Mouse (Mus musculus) small intestine, adult 2 months (tissue): ENCODE measurements around the gene Tmem175. TPM values are rescaled to one million over a fixed set of nuclear protein-coding genes. Genes with fewer than 3 reads are reported as not detected.

ENCODE experiments used
- H3K27ac ChIP-seq: fragments of 200-500 bp; 2 replicates; pipeline ENCODE4 v1.5.1; 2012; ENCODE audit warnings: low read depth, low read length, control low read depth, inconsistent platforms; ENCODE audit not compliant: insufficient read depth
- H3K27me3 ChIP-seq: fragments of 200-500 bp; 2 replicates; pipeline ENCODE4 v1.6.1; 2012; ENCODE audit warnings: mild to moderate bottlenecking, moderate library complexity, low read length, inconsistent platforms; ENCODE audit not compliant: control insufficient read depth, insufficient read depth
- H3K36me3 ChIP-seq: fragments of 200-500 bp; 2 replicates; pipeline ENCODE4 v1.6.1; 2012; ENCODE audit warnings: mild to moderate bottlenecking, low read length, control low read depth, inconsistent platforms; ENCODE audit not compliant: control insufficient read depth, insufficient read depth
- H3K4me1 ChIP-seq: fragments of 200-500 bp; 2 replicates; pipeline ENCODE4 v1.6.1; 2012; ENCODE audit warnings: low read length, inconsistent platforms, mixed read lengths; ENCODE audit not compliant: control insufficient read depth, insufficient read depth, insufficient read length
- H3K4me3 ChIP-seq: fragments of 200-500 bp; 2 replicates; pipeline ENCODE4 v1.5.1; 2012; ENCODE audit warnings: low read depth, mild to moderate bottlenecking, control low read depth, inconsistent platforms, low read length, moderate library complexity
- CTCF ChIP-seq: fragments of 200-500 bp; IDR thresholded peaks from 2 replicates; pipeline ENCODE4 v1.5.1; 2012; ENCODE audit warnings: low read depth, mild to moderate bottlenecking, control low read depth, inconsistent platforms, low read length, moderate library complexity, mixed read lengths; ENCODE audit not compliant: insufficient replicate concordance, insufficient read length; ENCODE audit errors: extremely low read depth
- POLR2A ChIP-seq: fragments of 200-500 bp; IDR thresholded peaks from 2 replicates; pipeline ENCODE4 v1.6.1; 2012; ENCODE audit warnings: low read depth, mild to moderate bottlenecking, control low read depth, inconsistent platforms, low read length, moderate library complexity
- WGBS: fragments of 180-500 bp; shearing (Covaris S2); methylation state at CpG from one replicate; pipeline ENCODE4 v1.1.7; 2018; 5-methylcytosine and 5-hydroxymethylcytosine counted together
- polyA plus RNA-seq: library from polyadenylated mRNA; depleted of rRNA; stranded (reverse); fragments of >200 nt; gene quantifications from 2 replicates; pipeline ENCODE4 v1.2.3, GENCODE M21; 2012

The Tmem175 gene
- polyA plus RNA-seq, 1 experiment, result 31.1 TPM

DNA sequence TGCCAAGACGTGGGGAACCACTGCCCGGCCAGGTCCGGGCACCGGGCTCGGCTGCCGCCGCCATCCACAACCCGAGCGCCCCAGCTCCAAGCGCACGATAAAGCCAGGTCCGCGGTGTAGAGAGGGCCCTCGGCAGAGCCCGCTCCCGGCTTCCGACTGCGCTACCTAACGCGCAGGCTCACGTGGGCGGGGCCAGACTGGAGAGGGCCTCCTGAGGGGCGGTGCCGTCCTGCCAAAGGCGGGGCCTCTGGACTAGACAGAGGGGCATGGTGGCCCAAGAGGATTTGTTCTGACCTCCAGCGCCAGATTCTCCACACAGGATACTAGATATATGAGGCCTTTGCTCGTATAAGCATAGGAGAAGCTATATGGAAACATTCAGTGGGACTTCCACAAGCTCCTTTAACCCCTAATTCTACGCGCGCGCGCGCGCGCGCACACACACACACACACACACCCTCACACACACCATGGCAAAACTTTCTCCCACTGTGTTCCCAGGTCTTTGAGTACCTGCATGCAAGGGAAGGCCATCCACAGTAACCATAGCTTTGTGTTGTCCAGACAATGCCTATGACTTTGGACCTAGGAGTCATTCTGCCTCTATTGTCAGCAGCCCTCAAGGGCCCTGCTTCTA is 31.2 kb downstream of the Tmem175 start:
- Histone ChIP-seq H3K36me3 (peaks cover 23% of the 10 kb centered on the region), H3K4me3 (peak overlapping the region; percentile 70), H3K27ac (peak overlapping the region; percentile 87), H3K27me3 (no peaks in the 10 kb centered on the region; the same call in 1 of the 2 replicates), H3K4me1 (peaks cover 11% of the 10 kb centered on the region)
- 15% methylated on average over 36 of the region's 36 CpGs for WGBS
- TF ChIP-seq CTCF (no peak), POLR2A (peak; percentile 87)

- H3K4me3 ChIP-seq, result no peak overlapping the region
- no peak for TF ChIP-seq POLR2A
- no peak for TF ChIP-seq CTCF
- WGBS, result 82% methylated on average over 4 of the region's 4 CpGs
- H3K27me3 ChIP-seq, result no peaks in the 10 kb centered on the region; the same call in 1 of the 2 replicates
- H3K36me3 ChIP-seq, result 0 out of 2 replicates have a peak, but pooled peaks cover 5% of the 10 kb centered on the region
- peaks cover 9% of the 10 kb centered on the region for H3K4me1 ChIP-seq
- H3K27ac ChIP-seq, result no peak overlapping the region
Observed at GRCm38 (mm10) chr5:108662772-108663171, 33.2 kb downstream of the Tmem175 start.

DNA sequence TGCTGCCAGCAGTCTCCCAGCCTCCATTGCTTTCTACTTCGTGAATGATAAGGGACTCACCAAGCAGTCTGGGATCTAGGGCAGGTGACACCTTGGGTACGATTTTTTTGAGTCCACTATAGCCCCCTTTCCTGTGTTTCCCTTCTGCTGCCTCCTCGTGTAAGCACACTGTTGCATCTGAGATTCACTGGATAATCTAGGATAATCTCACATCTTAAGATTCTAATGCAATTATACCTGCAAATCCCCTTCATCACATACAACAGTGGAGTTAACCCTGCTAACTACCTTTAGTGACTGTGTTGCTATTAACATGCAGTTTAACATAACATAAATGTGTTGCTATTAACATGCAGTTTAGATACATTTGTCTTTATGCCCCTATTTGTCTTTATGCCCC is 35.5 kb downstream of the Tmem175 start:
- Histone ChIP-seq H3K4me3 (no peak overlapping the region), H3K36me3 (no peaks in the 10 kb centered on the region), H3K4me1 (peaks cover 4% of the 10 kb centered on the region; the same call in 1 of the 2 replicates), H3K27ac (no peak overlapping the region), H3K27me3 (no peaks in the 10 kb centered on the region; the same call in 1 of the 2 replicates)
- WGBS, result 38% methylated on average over 3 of the region's 3 CpGs
- no peak for TF ChIP-seq CTCF
- no peak for TF ChIP-seq POLR2A

DNA sequence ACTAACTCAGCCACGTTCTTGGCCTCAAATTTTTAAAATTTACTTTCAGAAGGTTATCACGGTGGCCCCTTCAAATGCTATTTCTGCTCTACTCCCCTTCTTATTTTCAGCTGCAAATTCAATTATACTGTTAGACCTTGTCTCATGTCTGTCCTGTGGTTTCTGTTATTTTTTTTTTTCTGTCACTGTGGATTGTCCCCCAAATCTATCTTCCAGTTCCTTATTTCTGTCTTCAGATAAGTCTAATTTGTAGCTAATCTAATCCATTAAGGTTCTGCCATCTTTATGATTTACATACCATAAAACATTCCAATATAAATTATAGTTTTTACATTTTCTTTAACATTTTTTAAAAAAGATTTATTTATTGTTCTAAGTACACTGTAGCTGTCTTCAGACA is 37.8 kb downstream of the Tmem175 start:
- 81% methylated on average over 2 of the region's 2 CpGs for WGBS
- Histone ChIP-seq H3K27me3 (no peaks in the 10 kb centered on the region; the same call in 1 of the 2 replicates), H3K27ac (no peak overlapping the region), H3K4me1 (peaks cover 5% of the 10 kb centered on the region; the same call in 1 of the 2 replicates), H3K36me3 (peaks cover 4% of the 10 kb centered on the region; the same call in 1 of the 2 replicates), H3K4me3 (no peak overlapping the region)
- no peak for TF ChIP-seq CTCF
- TF ChIP-seq POLR2A, result no peak

GRCm38 (mm10) chr5:108668387-108668932 is 38.9 kb downstream of the Tmem175 start:
- Histone ChIP-seq H3K4me3 (peak overlapping the region; percentile 79), H3K4me1 (peaks cover 5% of the 10 kb centered on the region; the same call in 1 of the 2 replicates), H3K36me3 (peaks cover 4% of the 10 kb centered on the region; the same call in 1 of the 2 replicates), H3K27ac (peak overlapping the region; percentile 72), H3K27me3 (no peaks in the 10 kb centered on the region; the same call in 1 of the 2 replicates)
- 9% methylated on average over 3 of the region's 3 CpGs for WGBS
- TF ChIP-seq CTCF (no peak), POLR2A (no peak)

- Histone ChIP-seq H3K27me3 (no peaks in the 10 kb centered on the region; the same call in 1 of the 2 replicates), H3K36me3 (peaks cover 4% of the 10 kb centered on the region; the same call in 1 of the 2 replicates), H3K4me1 (peaks cover 5% of the 10 kb centered on the region; the same call in 1 of the 2 replicates), H3K27ac (peak within 1 kb of the TSS; percentile 72), H3K4me3 (peak within 1 kb of the TSS; percentile 79)
- 2% methylated on average over 43 of the region's 43 CpGs for WGBS
- TF ChIP-seq POLR2A (peak; percentile 60; the same call in 1 of the 2 replicates), CTCF (peak; percentile 69; the same call in 1 of the 2 replicates)
Observed at GRCm38 (mm10) chr5:108668977-108669936, 39.7 kb downstream of the Tmem175 start, which contains the start of gene Dgkq. Gene Dgkq (minus strand): TSS chr5:108669672.

DNA sequence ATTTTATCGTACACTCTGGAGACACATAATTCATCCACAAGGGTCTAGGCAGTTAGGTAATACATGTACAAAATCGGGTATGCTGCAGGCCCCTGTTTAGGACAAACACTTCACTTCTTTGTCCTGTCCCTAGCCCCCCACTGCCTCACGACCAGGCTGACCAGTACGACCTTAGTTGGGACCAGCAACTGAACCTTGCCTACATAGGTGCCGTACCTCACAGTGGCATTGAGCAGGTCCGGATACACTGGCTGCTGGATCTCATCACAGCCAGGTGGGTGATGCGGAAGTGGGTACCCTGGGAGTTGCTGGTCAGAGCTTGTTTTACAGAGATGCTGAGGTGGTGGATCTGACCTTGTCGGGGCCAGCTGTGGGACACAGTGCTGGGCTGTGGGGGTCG is 40.4 kb downstream of the Tmem175 start:
- Histone ChIP-seq H3K27me3 (no peaks in the 10 kb centered on the region; the same call in 1 of the 2 replicates), H3K36me3 (peaks cover 4% of the 10 kb centered on the region; the same call in 1 of the 2 replicates), H3K4me3 (0 out of 2 replicates have a peak overlapping the region, but pooled peaks have one; percentile 20), H3K4me1 (peaks cover 5% of the 10 kb centered on the region; the same call in 1 of the 2 replicates), H3K27ac (no peak overlapping the region)
- 73% methylated on average over 9 of the region's 9 CpGs for WGBS
- TF ChIP-seq POLR2A (no peak), CTCF (no peak)
